Mouse (Mus musculus): Measurements from ENCODE around the gene Sh3bgrl2. TPM values are rescaled to one million over a fixed set of nuclear protein-coding genes. Genes with fewer than 3 reads are reported as not detected.

Gene Sh3bgrl2
- polyA plus RNA-seq, 1 experiment from 2014 or later, result 33.2 TPM

GRCm38 (mm10) chr9:83647919-83648705 is 100.0 kb downstream of the Sh3bgrl2 start:
- Histone ChIP-seq H3K27me3 (ENCODE audit: control insufficient read depth, insufficient read depth, low read length) (no peaks in the 10 kb centered on the region), H3K4me3 (replicated peaks; ENCODE audit: low read length) (no peak overlapping the region), H3K9ac (ENCODE audit: low read length) (no peak overlapping the region), H3K27ac (ENCODE audit: low read length) (no peak overlapping the region), H3K9me3 (replicated peaks; ENCODE audit: control insufficient read depth, low read length) (no peaks in the 10 kb centered on the region), H3K4me1 (ENCODE audit: control insufficient read depth, insufficient read depth, low read length) (0 out of 2 replicates have a peak, but pooled peaks cover 2% of the 10 kb centered on the region), H3K36me3 (ENCODE audit: control insufficient read depth, insufficient read depth, low read length) (no peaks in the 10 kb centered on the region), H3K4me2 (ENCODE audit: low read depth, low read length) (no peak overlapping the region)
- 0 out of 2 replicates have a peak, but pooled peaks have one; percentile 33 for ATAC-seq (ENCODE audit: insufficient read depth, low FRiP score)
- 18% methylated on average over 7 of the region's 7 CpGs for WGBS

GRCm38 (mm10) chr9:83648733-83649132 is 100.6 kb downstream of the Sh3bgrl2 start:
- no peaks in the 10 kb centered on the region for H3K36me3 ChIP-seq (ENCODE audit: control insufficient read depth, insufficient read depth, low read length)
- no peak for ATAC-seq (ENCODE audit: insufficient read depth, low FRiP score)
- H3K9me3 ChIP-seq (replicated peaks; ENCODE audit: control insufficient read depth, low read length), result no peaks in the 10 kb centered on the region
- H3K27me3 ChIP-seq (ENCODE audit: control insufficient read depth, insufficient read depth, low read length), result no peaks in the 10 kb centered on the region
- H3K27ac ChIP-seq (ENCODE audit: low read length), result no peak overlapping the region
- H3K4me2 ChIP-seq (ENCODE audit: low read depth, low read length), result no peak overlapping the region
- H3K9ac ChIP-seq (ENCODE audit: low read length), result no peak overlapping the region
- H3K4me1 ChIP-seq (ENCODE audit: control insufficient read depth, insufficient read depth, low read length), result no peaks in the 10 kb centered on the region
- WGBS, result 31% methylated on average over 3 of the region's 3 CpGs
- H3K4me3 ChIP-seq (replicated peaks; ENCODE audit: low read length), result no peak overlapping the region

- no peak overlapping the region for H3K9ac ChIP-seq (ENCODE audit: low read length)
- no peak overlapping the region for H3K27ac ChIP-seq (ENCODE audit: low read length)
- H3K9me3 ChIP-seq (replicated peaks; ENCODE audit: control insufficient read depth, low read length), result no peaks in the 10 kb centered on the region
- no peaks in the 10 kb centered on the region for H3K27me3 ChIP-seq (ENCODE audit: control insufficient read depth, insufficient read depth, low read length)
- H3K4me2 ChIP-seq (ENCODE audit: low read depth, low read length), result no peak overlapping the region
- no peak overlapping the region for H3K4me3 ChIP-seq (replicated peaks; ENCODE audit: low read length)
- 86% methylated on average over 13 of the region's 13 CpGs for WGBS
- H3K36me3 ChIP-seq (ENCODE audit: control insufficient read depth, insufficient read depth, low read length), result no peaks in the 10 kb centered on the region
- no peaks in the 10 kb centered on the region for H3K4me1 ChIP-seq (ENCODE audit: control insufficient read depth, insufficient read depth, low read length)
- no peak for ATAC-seq (ENCODE audit: insufficient read depth, low FRiP score)
These were observed 103.9 kb downstream of the Sh3bgrl2 start for GRCm38 (mm10) chr9:83652015-83652414.

- Histone ChIP-seq H3K27ac (ENCODE audit: low read length) (no peak overlapping the region), H3K4me2 (ENCODE audit: low read depth, low read length) (no peak overlapping the region), H3K36me3 (ENCODE audit: control insufficient read depth, insufficient read depth, low read length) (no peaks in the 10 kb centered on the region), H3K9me3 (replicated peaks; ENCODE audit: control insufficient read depth, low read length) (no peaks in the 10 kb centered on the region), H3K27me3 (ENCODE audit: control insufficient read depth, insufficient read depth, low read length) (no peaks in the 10 kb centered on the region), H3K4me1 (ENCODE audit: control insufficient read depth, insufficient read depth, low read length) (no peaks in the 10 kb centered on the region), H3K4me3 (replicated peaks; ENCODE audit: low read length) (no peak overlapping the region), H3K9ac (ENCODE audit: low read length) (no peak overlapping the region)
- ATAC-seq (ENCODE audit: insufficient read depth, low FRiP score), result 0 out of 2 replicates have a peak, but pooled peaks have one; percentile 28
- 32% methylated on average over 15 of the region's 15 CpGs for WGBS
These were observed 104.6 kb downstream of the Sh3bgrl2 start for GRCm38 (mm10) chr9:83652590-83653172.

- 50% methylated on average over 5 of the region's 5 CpGs for WGBS
- Histone ChIP-seq H3K4me1 (ENCODE audit: control insufficient read depth, insufficient read depth, low read length) (no peaks in the 10 kb centered on the region), H3K4me2 (ENCODE audit: low read depth, low read length) (no peak overlapping the region), H3K27ac (ENCODE audit: low read length) (no peak overlapping the region), H3K9me3 (replicated peaks; ENCODE audit: control insufficient read depth, low read length) (no peaks in the 10 kb centered on the region), H3K27me3 (ENCODE audit: control insufficient read depth, insufficient read depth, low read length) (no peaks in the 10 kb centered on the region), H3K4me3 (replicated peaks; ENCODE audit: low read length) (no peak overlapping the region), H3K36me3 (ENCODE audit: control insufficient read depth, insufficient read depth, low read length) (no peaks in the 10 kb centered on the region), H3K9ac (ENCODE audit: low read length) (no peak overlapping the region)
- no peak for ATAC-seq (ENCODE audit: insufficient read depth, low FRiP score)
These were observed 106.5 kb downstream of the Sh3bgrl2 start for GRCm38 (mm10) chr9:83654601-83655000.

- no peak overlapping the region for H3K9ac ChIP-seq (ENCODE audit: low read length)
- no peak overlapping the region for H3K4me3 ChIP-seq (replicated peaks; ENCODE audit: low read length)
- no peaks in the 10 kb centered on the region for H3K4me1 ChIP-seq (ENCODE audit: control insufficient read depth, insufficient read depth, low read length)
- H3K4me2 ChIP-seq (ENCODE audit: low read depth, low read length), result peak overlapping the region; percentile 25; the same call in 1 of the 2 replicates
- H3K27me3 ChIP-seq (ENCODE audit: control insufficient read depth, insufficient read depth, low read length), result no peaks in the 10 kb centered on the region
- no peaks in the 10 kb centered on the region for H3K9me3 ChIP-seq (replicated peaks; ENCODE audit: control insufficient read depth, low read length)
- WGBS, result 13% methylated on average over 8 of the region's 8 CpGs
- no peaks in the 10 kb centered on the region for H3K36me3 ChIP-seq (ENCODE audit: control insufficient read depth, insufficient read depth, low read length)
- H3K27ac ChIP-seq (ENCODE audit: low read length), result no peak overlapping the region
- ATAC-seq (ENCODE audit: insufficient read depth, low FRiP score), result no peak
These were observed 109.0 kb downstream of the Sh3bgrl2 start for GRCm38 (mm10) chr9:83656960-83657651.

- Histone ChIP-seq H3K4me3 (replicated peaks; ENCODE audit: low read length) (no peak overlapping the region), H3K4me1 (ENCODE audit: control insufficient read depth, insufficient read depth, low read length) (no peaks in the 10 kb centered on the region), H3K36me3 (ENCODE audit: control insufficient read depth, insufficient read depth, low read length) (no peaks in the 10 kb centered on the region), H3K27ac (ENCODE audit: low read length) (no peak overlapping the region), H3K9ac (ENCODE audit: low read length) (no peak overlapping the region), H3K27me3 (ENCODE audit: control insufficient read depth, insufficient read depth, low read length) (no peaks in the 10 kb centered on the region), H3K4me2 (ENCODE audit: low read depth, low read length) (peak overlapping the region; percentile 25; the same call in 1 of the 2 replicates), H3K9me3 (replicated peaks; ENCODE audit: control insufficient read depth, low read length) (no peaks in the 10 kb centered on the region)
- 32% methylated on average over 6 of the region's 6 CpGs for WGBS
- ATAC-seq (ENCODE audit: insufficient read depth, low FRiP score), result no peak
These were observed 109.5 kb downstream of the Sh3bgrl2 start for GRCm38 (mm10) chr9:83657652-83658002.

GRCm38 (mm10) chr9:83659081-83659480 is 111.0 kb downstream of the Sh3bgrl2 start:
- WGBS, result 91% methylated on average over 2 of the region's 2 CpGs
- no peaks in the 10 kb centered on the region for H3K9me3 ChIP-seq (replicated peaks; ENCODE audit: control insufficient read depth, low read length)
- no peak for ATAC-seq (ENCODE audit: insufficient read depth, low FRiP score)
- no peak overlapping the region for H3K4me3 ChIP-seq (replicated peaks; ENCODE audit: low read length)
- H3K27ac ChIP-seq (ENCODE audit: low read length), result no peak overlapping the region
- no peaks in the 10 kb centered on the region for H3K36me3 ChIP-seq (ENCODE audit: control insufficient read depth, insufficient read depth, low read length)
- no peak overlapping the region for H3K9ac ChIP-seq (ENCODE audit: low read length)
- H3K4me1 ChIP-seq (ENCODE audit: control insufficient read depth, insufficient read depth, low read length), result no peaks in the 10 kb centered on the region
- H3K4me2 ChIP-seq (ENCODE audit: low read depth, low read length), result no peak overlapping the region
- no peaks in the 10 kb centered on the region for H3K27me3 ChIP-seq (ENCODE audit: control insufficient read depth, insufficient read depth, low read length)

GRCm38 (mm10) chr9:83661811-83662210 is 113.7 kb downstream of the Sh3bgrl2 start:
- Histone ChIP-seq H3K27me3 (ENCODE audit: control insufficient read depth, insufficient read depth, low read length) (no peaks in the 10 kb centered on the region), H3K36me3 (ENCODE audit: control insufficient read depth, insufficient read depth, low read length) (no peaks in the 10 kb centered on the region), H3K9ac (ENCODE audit: low read length) (no peak overlapping the region), H3K4me3 (replicated peaks; ENCODE audit: low read length) (no peak overlapping the region), H3K4me1 (ENCODE audit: control insufficient read depth, insufficient read depth, low read length) (peaks cover 7% of the 10 kb centered on the region; the same call in 1 of the 2 replicates), H3K9me3 (replicated peaks; ENCODE audit: control insufficient read depth, low read length) (no peaks in the 10 kb centered on the region), H3K27ac (ENCODE audit: low read length) (no peak overlapping the region), H3K4me2 (ENCODE audit: low read depth, low read length) (no peak overlapping the region)
- ATAC-seq (ENCODE audit: insufficient read depth, low FRiP score), result no peak
- WGBS, result 56% methylated on average over 5 of the region's 5 CpGs
